Mouse (Mus musculus): ENCODE data around the gene Rin2. TPM values are rescaled to one million over a fixed set of nuclear protein-coding genes. Genes with fewer than 3 reads are reported as not detected.

Gene Rin2
- polyA plus RNA-seq, 1 experiment from 2014 or later, result 3.7 TPM

GRCm38 (mm10) chr2:145802626-145803025 is 127.6 kb downstream of the Rin2 start:
- H3K9me3 ChIP-seq (replicated peaks), result no peaks in the 10 kb centered on the region
- H3K27me3 ChIP-seq (replicated peaks), result no peaks in the 10 kb centered on the region
- no peak overlapping the region for H3K4me2 ChIP-seq
- 45% methylated on average over 2 of the region's 2 CpGs for WGBS (ENCODE audit: insufficient replicate concordance)
- no peak overlapping the region for H3K9ac ChIP-seq
- H3K27ac ChIP-seq, result no peak overlapping the region
- no peaks in the 10 kb centered on the region for H3K36me3 ChIP-seq
- no peaks in the 10 kb centered on the region for H3K4me1 ChIP-seq
- no peak for ATAC-seq
- H3K4me3 ChIP-seq, result no peak overlapping the region

- Histone ChIP-seq H3K27ac (no peak overlapping the region), H3K4me2 (no peak overlapping the region), H3K4me1 (no peaks in the 10 kb centered on the region), H3K36me3 (no peaks in the 10 kb centered on the region), H3K4me3 (no peak overlapping the region), H3K9ac (no peak overlapping the region), H3K27me3 (replicated peaks) (no peaks in the 10 kb centered on the region), H3K9me3 (replicated peaks) (no peaks in the 10 kb centered on the region)
- no peak for ATAC-seq
- WGBS (ENCODE audit: insufficient replicate concordance), result 76% methylated on average over 10 of the region's 10 CpGs
These were observed 128.9 kb downstream of the Rin2 start for GRCm38 (mm10) chr2:145803822-145804342.

GRCm38 (mm10) chr2:145804524-145804923 is 129.5 kb downstream of the Rin2 start:
- ATAC-seq, result no peak
- H3K9me3 ChIP-seq (replicated peaks), result no peaks in the 10 kb centered on the region
- H3K4me1 ChIP-seq, result no peaks in the 10 kb centered on the region
- no peak overlapping the region for H3K9ac ChIP-seq
- H3K36me3 ChIP-seq, result no peaks in the 10 kb centered on the region
- 65% methylated on average over 6 of the region's 6 CpGs for WGBS (ENCODE audit: insufficient replicate concordance)
- no peaks in the 10 kb centered on the region for H3K27me3 ChIP-seq (replicated peaks)
- no peak overlapping the region for H3K4me3 ChIP-seq
- no peak overlapping the region for H3K4me2 ChIP-seq
- H3K27ac ChIP-seq, result no peak overlapping the region

- H3K9me3 ChIP-seq (replicated peaks), result no peaks in the 10 kb centered on the region
- no peaks in the 10 kb centered on the region for H3K4me1 ChIP-seq
- WGBS (ENCODE audit: insufficient replicate concordance), result 33% methylated on average over 2 of the region's 2 CpGs
- ATAC-seq, result no peak
- no peak overlapping the region for H3K27ac ChIP-seq
- H3K27me3 ChIP-seq (replicated peaks), result no peaks in the 10 kb centered on the region
- H3K9ac ChIP-seq, result no peak overlapping the region
- H3K4me3 ChIP-seq, result no peak overlapping the region
- no peaks in the 10 kb centered on the region for H3K36me3 ChIP-seq
- H3K4me2 ChIP-seq, result no peak overlapping the region
These were observed 132.3 kb downstream of the Rin2 start for GRCm38 (mm10) chr2:145807276-145807675.

- 83% methylated on average over 2 of the region's 2 CpGs for WGBS (ENCODE audit: insufficient replicate concordance)
- no peak overlapping the region for H3K27ac ChIP-seq
- H3K4me1 ChIP-seq, result no peaks in the 10 kb centered on the region
- H3K27me3 ChIP-seq (replicated peaks), result no peaks in the 10 kb centered on the region
- no peak overlapping the region for H3K4me2 ChIP-seq
- H3K9ac ChIP-seq, result no peak overlapping the region
- H3K4me3 ChIP-seq, result no peak overlapping the region
- ATAC-seq, result no peak
- no peaks in the 10 kb centered on the region for H3K9me3 ChIP-seq (replicated peaks)
- no peaks in the 10 kb centered on the region for H3K36me3 ChIP-seq
These were observed 133.2 kb downstream of the Rin2 start for GRCm38 (mm10) chr2:145808251-145808650.

GRCm38 (mm10) chr2:145808667-145809066 is 133.7 kb downstream of the Rin2 start:
- 80% methylated on average over 6 of the region's 6 CpGs for WGBS (ENCODE audit: insufficient replicate concordance)
- Histone ChIP-seq H3K9me3 (replicated peaks) (no peaks in the 10 kb centered on the region), H3K4me3 (no peak overlapping the region), H3K4me2 (no peak overlapping the region), H3K9ac (no peak overlapping the region), H3K4me1 (no peaks in the 10 kb centered on the region), H3K27ac (no peak overlapping the region), H3K27me3 (replicated peaks) (no peaks in the 10 kb centered on the region), H3K36me3 (no peaks in the 10 kb centered on the region)
- no peak for ATAC-seq

- H3K36me3 ChIP-seq, result no peaks in the 10 kb centered on the region
- no peak for ATAC-seq
- no peak overlapping the region for H3K9ac ChIP-seq
- no peak overlapping the region for H3K4me2 ChIP-seq
- H3K9me3 ChIP-seq (replicated peaks), result no peaks in the 10 kb centered on the region
- WGBS (ENCODE audit: insufficient replicate concordance), result 34% methylated on average over 5 of the region's 5 CpGs
- H3K27me3 ChIP-seq (replicated peaks), result no peaks in the 10 kb centered on the region
- H3K4me3 ChIP-seq, result no peak overlapping the region
- H3K4me1 ChIP-seq, result no peaks in the 10 kb centered on the region
- H3K27ac ChIP-seq, result no peak overlapping the region
These were observed 135.7 kb downstream of the Rin2 start for GRCm38 (mm10) chr2:145810676-145811075.

GRCm38 (mm10) chr2:145812818-145813217 is 137.8 kb downstream of the Rin2 start:
- no peak overlapping the region for H3K9ac ChIP-seq
- no peaks in the 10 kb centered on the region for H3K4me1 ChIP-seq
- 36% methylated on average over 1 of the region's 1 CpGs for WGBS (ENCODE audit: insufficient replicate concordance)
- ATAC-seq, result no peak
- no peak overlapping the region for H3K4me3 ChIP-seq
- H3K9me3 ChIP-seq (replicated peaks), result no peaks in the 10 kb centered on the region; the same call in 1 of the 2 replicates
- H3K27ac ChIP-seq, result no peak overlapping the region
- no peak overlapping the region for H3K4me2 ChIP-seq
- no peaks in the 10 kb centered on the region for H3K36me3 ChIP-seq
- no peaks in the 10 kb centered on the region for H3K27me3 ChIP-seq (replicated peaks)

- 37% methylated on average over 5 of the region's 5 CpGs for WGBS (ENCODE audit: insufficient replicate concordance)
- H3K9ac ChIP-seq, result no peak overlapping the region
- H3K36me3 ChIP-seq, result no peaks in the 10 kb centered on the region
- no peaks in the 10 kb centered on the region; the same call in 1 of the 2 replicates for H3K9me3 ChIP-seq (replicated peaks)
- no peaks in the 10 kb centered on the region for H3K4me1 ChIP-seq
- no peak overlapping the region for H3K27ac ChIP-seq
- H3K27me3 ChIP-seq (replicated peaks), result no peaks in the 10 kb centered on the region
- no peak overlapping the region for H3K4me3 ChIP-seq
- no peak for ATAC-seq
- H3K4me2 ChIP-seq, result no peak overlapping the region
These were observed 142.2 kb downstream of the Rin2 start for GRCm38 (mm10) chr2:145817195-145817594.

GRCm38 (mm10) chr2:145822013-145822782 is 147.2 kb downstream of the Rin2 start:
- no peak for ATAC-seq
- Histone ChIP-seq H3K9me3 (replicated peaks) (no peaks in the 10 kb centered on the region), H3K27me3 (replicated peaks) (no peaks in the 10 kb centered on the region), H3K27ac (no peak overlapping the region), H3K4me3 (no peak overlapping the region), H3K4me2 (peak overlapping the region; percentile 24), H3K36me3 (no peaks in the 10 kb centered on the region), H3K9ac (no peak overlapping the region), H3K4me1 (no peaks in the 10 kb centered on the region)
- WGBS (ENCODE audit: insufficient replicate concordance), result 37% methylated on average over 15 of the region's 15 CpGs

- no peak overlapping the region for H3K4me2 ChIP-seq
- H3K9ac ChIP-seq, result no peak overlapping the region
- no peaks in the 10 kb centered on the region for H3K4me1 ChIP-seq
- no peaks in the 10 kb centered on the region for H3K36me3 ChIP-seq
- no peaks in the 10 kb centered on the region for H3K9me3 ChIP-seq (replicated peaks)
- no peak overlapping the region for H3K27ac ChIP-seq
- no peak for ATAC-seq
- no peak overlapping the region for H3K4me3 ChIP-seq
- H3K27me3 ChIP-seq (replicated peaks), result no peaks in the 10 kb centered on the region
- WGBS (ENCODE audit: insufficient replicate concordance), result 59% methylated on average over 3 of the region's 3 CpGs
These were observed 148.0 kb downstream of the Rin2 start for GRCm38 (mm10) chr2:145822783-145823729.

- ATAC-seq, result no peak
- H3K4me2 ChIP-seq, result no peak overlapping the region
- H3K4me1 ChIP-seq, result no peaks in the 10 kb centered on the region
- no peaks in the 10 kb centered on the region for H3K9me3 ChIP-seq (replicated peaks)
- H3K9ac ChIP-seq, result no peak overlapping the region
- 74% methylated on average over 3 of the region's 3 CpGs for WGBS (ENCODE audit: insufficient replicate concordance)
- no peak overlapping the region for H3K4me3 ChIP-seq
- no peaks in the 10 kb centered on the region for H3K36me3 ChIP-seq
- no peaks in the 10 kb centered on the region for H3K27me3 ChIP-seq (replicated peaks)
- H3K27ac ChIP-seq, result no peak overlapping the region
These were observed 149.7 kb downstream of the Rin2 start for GRCm38 (mm10) chr2:145824749-145825148.
